Mouse (Mus musculus): Measurements from ENCODE around the gene Gp9.

GRCm38 (mm10) chr6:87806028-87806427, 28.2 kb downstream of the Gp9 start:
- TF ChIP-seq CTCF (IDR thresholded peaks at IDR 0.05; ENCODE audit: low read depth, low read length) (no peak), POLR2A (IDR thresholded peaks at IDR 0.05; ENCODE audit: extremely low read depth, insufficient read depth, low read length) (no peak)

All from liver, adult 2 months (tissue).